In the genomic region with DNA sequence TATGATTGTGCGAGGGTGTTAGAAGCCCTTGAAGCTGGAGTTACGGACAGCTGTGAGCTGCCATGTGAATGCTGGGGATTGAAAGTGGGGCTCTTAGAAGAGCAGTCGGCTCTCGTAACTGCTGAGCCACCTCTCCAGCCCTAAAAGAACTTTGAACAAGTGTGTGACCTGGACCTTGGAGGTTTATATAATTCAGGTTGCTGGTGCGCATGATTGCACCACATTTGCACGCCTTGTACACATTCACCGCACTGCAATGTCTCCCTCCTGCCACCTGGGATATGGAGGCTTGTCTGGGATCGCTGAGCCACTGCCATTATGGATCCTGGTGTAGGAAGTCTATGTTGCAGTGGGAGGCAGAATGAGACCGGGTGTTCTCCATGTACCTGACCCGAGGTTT, we compare ENCODE assay signal across 18 mouse cellular contexts.
"Had no signal": no experiment of that assay in that cellular context is flagged by ENCODE, and none has a peak within 500 bp of the region (broad histone marks: within the 10 kb centered on the region; RNA-seq: fewer than 3 reads in every experiment).

No protein-coding gene starts in this region.

- DNase-seq: layer of hippocampus, adult 9-11 months; liver; liver, embryonic 13.5 days; lung, adult 2 months; lung, postnatal 14 days; lung, postnatal 4 days; midbrain, embryonic 14.5 days; right cerebral cortex, postnatal 14 days; right cerebral cortex, postnatal 4 days; thymus, adult 2 months; thymus, postnatal 14 days; thymus, postnatal 4 days had no signal

- H3K4me2 ChIP-seq: limb, embryonic 13.5 days; liver, embryonic 13.5 days; midbrain, embryonic 11.5 days had no signal

- H3K9ac ChIP-seq: limb, embryonic 13.5 days; liver, embryonic 13.5 days had no signal

- H3K27me3 ChIP-seq: limb, embryonic 13.5 days; liver, embryonic 13.5 days had no signal

- H3K36me3 ChIP-seq: limb, embryonic 10.5 days; limb, embryonic 13.5 days; liver, embryonic 13.5 days had no signal

- ATAC-seq: intestine, embryonic 16.5 days had no signal

- H3K27ac ChIP-seq: layer of hippocampus, adult 2 months; limb, embryonic 10.5 days; limb, embryonic 13.5 days; liver, embryonic 13.5 days; stomach, postnatal 0 days had no signal

- H3K4me3 ChIP-seq: layer of hippocampus, adult 2 months; limb, embryonic 10.5 days; limb, embryonic 13.5 days; liver, embryonic 13.5 days had no signal

- H3K9me3 ChIP-seq: limb, embryonic 10.5 days; limb, embryonic 13.5 days; liver, embryonic 13.5 days had no signal

- H3K4me1 ChIP-seq: limb, embryonic 10.5 days; limb, embryonic 13.5 days; liver, embryonic 13.5 days had no signal
